Mouse (Mus musculus) heart, postnatal 25 days (tissue): ENCODE results near the gene Thg1l. TPM values are rescaled to one million over a fixed set of nuclear protein-coding genes. Genes with fewer than 3 reads are reported as not detected.

ENCODE experiments used
- DNase-seq: peaks from one replicate; pipeline ENCODE4 v3.0.0; 2022; ENCODE audit warnings: low spot score
- intact Hi-C: fragments of 180-260 bp; cut with DNase I; formaldehyde crosslinking; loops from one replicate; pipeline ENCODE4 v1.15.1; 2025
- total RNA-seq, 2 experiments: library from RNA; stranded (reverse); gene quantifications; 2 replicates each; pipeline ENCODE4 v1.2.3; 2021

Gene Thg1l
- total RNA-seq = 1 to 10 TPM; 4.4 to 7.2 TPM

GRCm38 (mm10) chr11:45955127-45955627 is at the start of gene Thg1l:
Gene Thg1l (minus strand): TSS chr11:45955494.
- intact Hi-C loops = loop anchor here (5.0 to 10.0 kb wide), 2 partner anchors 170 to 262 kb away; no protein-coding TSS in a partner anchor
- peak; percentile 84 for DNase-seq

- DNase-seq = no peak
- intact Hi-C loops = no loop called here
Measured at GRCm38 (mm10) chr11:45992087-45992486, 36.8 kb upstream of the Thg1l start.

GRCm38 (mm10) chr11:45991604-45992003 is 36.3 kb upstream of the Thg1l start:
- DNase-seq = peak; percentile 1
- intact Hi-C loops = no loop called here

- intact Hi-C loops = no loop called here
- peak; percentile 3 for DNase-seq
Measured at GRCm38 (mm10) chr11:45980893-45981253, 25.6 kb upstream of the Thg1l start.

- peak; percentile 16 for DNase-seq
- intact Hi-C loops = no loop called here
Measured at GRCm38 (mm10) chr11:45979946-45980892, 24.9 kb upstream of the Thg1l start, which contains the start of gene Sox30. Gene Sox30 (plus strand): TSS chr11:45980310.

- intact Hi-C loops = no loop called here
- no peak for DNase-seq
Measured at GRCm38 (mm10) chr11:45976061-45976460, 20.8 kb upstream of the Thg1l start.

GRCm38 (mm10) chr11:45974466-45974865 is 19.2 kb upstream of the Thg1l start:
- intact Hi-C loops = no loop called here
- no peak for DNase-seq

GRCm38 (mm10) chr11:45973635-45974034 is 18.3 kb upstream of the Thg1l start:
- intact Hi-C loops = no loop called here
- no peak for DNase-seq

GRCm38 (mm10) chr11:45968466-45968865 is 13.2 kb upstream of the Thg1l start:
- no peak for DNase-seq
- intact Hi-C loops = no loop called here

GRCm38 (mm10) chr11:45966896-45967295 is 11.6 kb upstream of the Thg1l start:
- intact Hi-C loops = no loop called here
- DNase-seq = no peak

- DNase-seq = no peak
- intact Hi-C loops = no loop called here
Measured at GRCm38 (mm10) chr11:45960003-45960402, 4.7 kb upstream of the Thg1l start.

- intact Hi-C loops = loop anchor here (5.0 to 10.0 kb wide), 2 partner anchors 165 to 258 kb away; no protein-coding TSS in a partner anchor
- DNase-seq = no peak
Measured at GRCm38 (mm10) chr11:45959598-45959997, 4.3 kb upstream of the Thg1l start.

- DNase-seq = no peak
Measured at GRCm38 (mm10) chr11:45947491-45947890, 7.8 kb downstream of the Thg1l start.

GRCm38 (mm10) chr11:45946796-45947195 is 8.5 kb downstream of the Thg1l start:
- intact Hi-C loops = no loop called here

More at GRCm38 (mm10) chr11:45947491-45947890, 7.8 kb downstream of the Thg1l start:
- intact Hi-C loops = no loop called here

GRCm38 (mm10) chr11:45944643-45945156 is 10.6 kb downstream of the Thg1l start, which contains the start of gene Lsm11:
Gene Lsm11 (minus strand): TSS chr11:45944935.
- intact Hi-C loops = loop anchor here (5.0 kb wide), 1 partner anchor 273 kb away; no protein-coding TSS in a partner anchor
- DNase-seq = peak; percentile 90

More at GRCm38 (mm10) chr11:45946796-45947195, 8.5 kb downstream of the Thg1l start:
- no peak for DNase-seq

- DNase-seq = no peak
- intact Hi-C loops = loop anchor here (5.0 kb wide), 1 partner anchor 273 kb away; no protein-coding TSS in a partner anchor
Measured at GRCm38 (mm10) chr11:45943891-45944642, 11.2 kb downstream of the Thg1l start.

- DNase-seq = no peak
- intact Hi-C loops = loop anchor here (5.0 kb wide), 1 partner anchor 274 kb away; no protein-coding TSS in a partner anchor
Measured at GRCm38 (mm10) chr11:45943108-45943705, 12.1 kb downstream of the Thg1l start.

- intact Hi-C loops = loop anchor here (5.0 kb wide), 1 partner anchor 275 kb away; no protein-coding TSS in a partner anchor
- DNase-seq = no peak
Measured at GRCm38 (mm10) chr11:45942281-45942680, 13.0 kb downstream of the Thg1l start.

- intact Hi-C loops = no loop called here
- DNase-seq = no peak
Measured at GRCm38 (mm10) chr11:45938917-45939316, 16.4 kb downstream of the Thg1l start.
